Mouse (Mus musculus): ENCODE measurements around the gene Ccdc154. TPM values are rescaled to one million over a fixed set of nuclear protein-coding genes. Genes with fewer than 3 reads are reported as not detected.
"Not testable (repeated sequence)": the region's sequence is repeated elsewhere in the genome, so short reads cannot be mapped to it uniquely, and the experiment has no call there.

Ccdc154 gene
- polyA plus RNA-seq (2016; fragmentation: Nextera tagmentation; extraction: Ambion mirVana), result not detected in 2 replicates

DNA sequence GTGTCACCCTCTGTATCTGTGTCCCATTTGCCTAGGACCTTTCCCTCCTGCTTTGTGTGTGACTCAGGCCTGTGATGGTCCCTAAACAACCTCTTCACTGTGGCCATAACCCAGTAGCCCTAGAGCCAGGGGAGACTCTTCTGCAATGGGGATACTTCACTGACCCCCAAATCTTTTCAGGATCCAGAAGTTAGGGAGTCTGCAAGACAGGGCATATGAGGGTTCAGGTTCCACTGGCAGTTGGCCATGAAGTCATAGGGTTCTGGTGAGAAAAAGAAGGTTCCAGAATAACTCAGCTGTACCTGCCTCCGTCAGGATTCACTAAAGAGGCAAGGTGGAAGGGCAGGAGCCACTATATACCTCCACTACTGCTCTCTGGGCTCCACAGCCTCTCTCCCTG, at the start of gene Ccdc154:
TSS of gene Ccdc154 (plus strand) at position 301 of the 400 bp plus-strand sequence.
- Histone ChIP-seq H3K4me3 (no peak within 1 kb of the TSS), H3K36me3 (peaks cover 45% of the 10 kb centered on the region), H3K9me3 (no peaks in the 10 kb centered on the region), H3K27ac (no peak within 1 kb of the TSS), H3K4me1 (replicated peaks) (no peaks in the 10 kb centered on the region), H3K27me3 (ENCODE audit: insufficient read depth, poor library complexity, severe bottlenecking) (no peaks in the 10 kb centered on the region)
- DNase-seq (ENCODE audit: low spot score), result no peak
- WGBS, result 87% methylated on average over 1 of the region's 1 CpGs

DNA sequence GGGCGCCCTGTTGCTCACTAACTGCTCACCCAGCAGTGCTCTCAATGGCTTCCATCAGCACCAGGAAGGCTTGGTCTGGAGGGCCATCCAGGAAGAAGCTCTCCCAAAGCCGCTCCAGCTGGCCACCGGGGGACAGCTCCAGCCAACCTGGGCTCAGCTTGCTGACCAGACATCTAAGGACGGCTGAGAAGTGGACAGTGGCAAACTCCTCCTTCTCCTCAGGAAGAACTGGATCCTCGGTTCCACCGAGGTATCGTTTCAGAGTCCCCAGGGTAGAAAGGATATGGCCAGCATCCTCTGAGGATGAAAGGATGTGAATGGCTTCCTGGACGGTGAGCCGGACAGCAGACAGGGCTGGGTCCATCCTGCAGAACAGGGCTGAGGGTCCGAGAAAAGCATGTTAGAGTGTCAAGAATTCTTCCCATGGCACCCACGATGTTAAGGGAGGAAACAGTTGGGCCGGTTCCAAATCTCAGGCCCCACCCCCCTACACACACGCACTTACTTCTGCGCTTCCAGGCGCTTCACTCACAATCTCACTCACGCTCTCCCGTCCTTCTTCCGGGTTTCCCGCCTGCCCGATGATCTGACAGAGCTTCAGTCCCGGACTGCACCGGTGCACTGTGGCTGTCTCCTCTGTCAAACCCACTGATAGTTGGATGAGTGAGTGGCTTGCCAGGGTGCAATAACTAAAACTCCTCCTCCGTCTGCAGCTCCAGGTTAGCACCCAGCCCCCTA, 47.2 kb upstream of the Ccdc154 start:
- 14% methylated on average over 23 of the region's 23 CpGs for WGBS
- H3K27ac ChIP-seq, result peak overlapping the region; percentile 96
- no peaks in the 10 kb centered on the region for H3K9me3 ChIP-seq
- DNase-seq (ENCODE audit: low spot score), result no peak
- H3K36me3 ChIP-seq, result peaks cover 43% of the 10 kb centered on the region
- H3K4me1 ChIP-seq (replicated peaks), result peaks cover 20% of the 10 kb centered on the region
- H3K27me3 ChIP-seq (ENCODE audit: insufficient read depth, poor library complexity, severe bottlenecking), result no peaks in the 10 kb centered on the region
- H3K4me3 ChIP-seq, result peak overlapping the region; percentile 64

DNA sequence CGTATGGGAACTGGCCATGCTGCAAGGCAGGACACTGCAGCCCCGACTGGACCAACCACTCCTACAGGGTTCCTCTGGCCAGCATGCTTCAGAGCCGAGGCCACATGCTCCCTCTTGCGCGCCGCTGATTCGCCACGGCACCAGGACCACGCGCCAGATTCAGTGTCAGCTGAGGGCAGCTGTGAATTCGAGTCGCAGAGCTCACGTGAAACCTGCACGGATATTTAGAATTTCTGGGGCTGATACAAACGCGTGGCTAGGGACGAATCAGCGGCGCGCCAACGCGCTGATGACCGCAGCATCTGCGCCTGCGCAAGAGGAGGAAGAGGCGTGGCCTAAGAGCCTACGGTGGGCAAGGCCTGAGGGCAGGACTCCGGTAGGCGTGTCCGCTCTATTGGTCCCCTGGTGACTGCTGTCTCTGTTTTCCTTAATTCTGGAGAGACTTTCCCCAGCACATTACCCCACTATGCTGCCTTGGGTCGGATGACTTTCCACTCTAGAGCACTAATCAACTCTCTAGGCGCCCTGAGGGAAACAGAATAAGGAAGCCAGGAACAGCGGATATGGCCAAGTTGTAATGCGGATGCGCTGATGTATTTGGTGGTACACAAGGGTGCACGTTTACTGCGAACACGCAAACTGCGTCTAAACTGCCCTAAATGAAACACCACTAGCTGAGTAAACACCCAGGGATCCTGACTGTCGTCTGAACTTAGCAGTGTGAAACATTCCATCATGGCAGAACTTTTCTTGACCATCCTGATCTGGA, 46.4 kb upstream of the Ccdc154 start, which contains the start of gene Telo2:
TSS of gene Telo2 (minus strand) at position 304 of the 769 bp plus-strand sequence.
- no peaks in the 10 kb centered on the region for H3K9me3 ChIP-seq
- peak within 1 kb of the TSS; percentile 96 for H3K27ac ChIP-seq
- DNase-seq (ENCODE audit: low spot score), result peak; percentile 92
- no peaks in the 10 kb centered on the region for H3K27me3 ChIP-seq (ENCODE audit: insufficient read depth, poor library complexity, severe bottlenecking)
- H3K4me3 ChIP-seq, result peak within 1 kb of the TSS; percentile 64
- H3K4me1 ChIP-seq (replicated peaks), result peaks cover 20% of the 10 kb centered on the region
- peaks cover 36% of the 10 kb centered on the region for H3K36me3 ChIP-seq
- 6% methylated on average over 40 of the region's 40 CpGs for WGBS

DNA sequence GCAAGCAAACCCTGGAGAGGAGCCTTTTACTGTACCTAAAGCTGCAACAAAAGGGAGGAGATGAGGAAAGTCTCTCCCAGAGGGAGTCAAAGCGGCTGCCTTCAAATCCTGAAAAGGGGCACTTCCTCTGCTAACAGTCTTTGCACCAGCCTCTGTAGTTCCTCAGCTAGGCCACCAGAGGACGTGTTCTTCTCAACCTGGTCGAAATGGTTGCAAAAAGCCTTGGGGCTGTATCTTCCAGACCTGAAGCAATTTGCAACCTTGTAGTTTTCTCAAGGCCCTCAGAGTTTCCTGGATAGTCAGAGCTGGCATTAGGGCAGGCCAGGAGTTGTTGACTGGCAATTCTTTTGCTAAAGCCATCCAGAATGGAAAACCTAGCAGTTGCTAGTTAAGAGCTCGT, 45.0 kb upstream of the Ccdc154 start:
- Histone ChIP-seq H3K4me1 (replicated peaks) (peaks cover 20% of the 10 kb centered on the region), H3K27me3 (ENCODE audit: insufficient read depth, poor library complexity, severe bottlenecking) (no peaks in the 10 kb centered on the region; the same call in 1 of the 2 replicates), H3K27ac (no peak overlapping the region), H3K36me3 (peaks cover 22% of the 10 kb centered on the region), H3K9me3 (no peaks in the 10 kb centered on the region), H3K4me3 (no peak overlapping the region)
- WGBS, result 32% methylated on average over 4 of the region's 4 CpGs
- DNase-seq (ENCODE audit: low spot score), result no peak

DNA sequence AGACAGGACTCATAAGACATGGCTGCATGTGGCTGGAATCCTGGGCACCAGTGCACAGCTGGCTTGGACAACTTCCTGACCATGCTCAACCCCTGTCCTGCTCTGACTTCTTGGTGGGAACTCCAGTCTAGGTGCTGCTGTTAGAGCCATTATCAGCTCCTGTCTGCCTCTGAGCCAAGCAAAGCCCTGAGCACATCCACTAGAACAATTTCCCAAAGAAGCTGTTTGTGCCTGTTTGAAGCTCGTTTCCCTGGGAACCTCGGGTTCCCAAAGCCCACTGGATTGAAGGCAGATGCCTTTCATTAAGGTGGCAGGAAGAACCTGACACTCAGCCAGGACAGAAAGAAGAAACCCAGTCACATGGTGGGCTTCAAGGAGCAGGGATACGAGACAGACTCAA, 41.9 kb upstream of the Ccdc154 start, which contains the start of gene Ptx4:
TSS of gene Ptx4 (plus strand) at position 355 of the 400 bp plus-strand sequence.
- 46% methylated on average over 3 of the region's 3 CpGs for WGBS
- DNase-seq (ENCODE audit: low spot score), result no peak
- no peaks in the 10 kb centered on the region for H3K9me3 ChIP-seq

DNA sequence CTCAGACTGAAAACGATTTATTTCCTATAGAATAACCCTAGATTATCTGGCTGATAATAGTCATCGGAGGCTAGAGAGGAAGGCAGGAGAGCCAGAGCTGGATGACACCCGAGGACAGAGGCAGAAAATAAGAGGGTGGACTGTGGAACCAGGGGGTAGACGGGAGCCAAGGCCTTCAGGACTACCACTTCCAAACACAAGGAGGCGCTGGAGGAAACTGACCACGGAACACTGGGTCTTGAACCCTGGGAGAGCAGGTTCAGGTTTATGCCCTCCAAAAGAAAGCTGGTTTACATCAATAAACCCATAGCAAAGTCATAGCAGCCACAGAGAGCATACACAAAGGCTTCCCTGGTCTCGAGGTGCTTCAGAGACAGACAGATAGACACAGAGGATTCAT, 38.3 kb upstream of the Ccdc154 start:
- DNase-seq (ENCODE audit: low spot score), result peak; percentile 15
- WGBS, result 28% methylated on average over 7 of the region's 7 CpGs
- no peaks in the 10 kb centered on the region for H3K9me3 ChIP-seq
- no peaks in the 10 kb centered on the region for H3K36me3 ChIP-seq
- no peaks in the 10 kb centered on the region; the same call in 1 of the 2 replicates for H3K27me3 ChIP-seq (ENCODE audit: insufficient read depth, poor library complexity, severe bottlenecking)
- no peak overlapping the region for H3K4me3 ChIP-seq
- H3K27ac ChIP-seq, result no peak overlapping the region
- no peaks in the 10 kb centered on the region for H3K4me1 ChIP-seq (replicated peaks)

More for the DNA sequence above, 41.9 kb upstream of the Ccdc154 start, which contains the start of gene Ptx4:
- no peaks in the 10 kb centered on the region; the same call in 1 of the 2 replicates for H3K27me3 ChIP-seq (ENCODE audit: insufficient read depth, poor library complexity, severe bottlenecking)
- H3K36me3 ChIP-seq, result no peaks in the 10 kb centered on the region
- peaks cover 7% of the 10 kb centered on the region; the same call in 1 of the 2 replicates for H3K4me1 ChIP-seq (replicated peaks)
- no peak within 1 kb of the TSS for H3K4me3 ChIP-seq
- H3K27ac ChIP-seq, result no peak within 1 kb of the TSS

DNA sequence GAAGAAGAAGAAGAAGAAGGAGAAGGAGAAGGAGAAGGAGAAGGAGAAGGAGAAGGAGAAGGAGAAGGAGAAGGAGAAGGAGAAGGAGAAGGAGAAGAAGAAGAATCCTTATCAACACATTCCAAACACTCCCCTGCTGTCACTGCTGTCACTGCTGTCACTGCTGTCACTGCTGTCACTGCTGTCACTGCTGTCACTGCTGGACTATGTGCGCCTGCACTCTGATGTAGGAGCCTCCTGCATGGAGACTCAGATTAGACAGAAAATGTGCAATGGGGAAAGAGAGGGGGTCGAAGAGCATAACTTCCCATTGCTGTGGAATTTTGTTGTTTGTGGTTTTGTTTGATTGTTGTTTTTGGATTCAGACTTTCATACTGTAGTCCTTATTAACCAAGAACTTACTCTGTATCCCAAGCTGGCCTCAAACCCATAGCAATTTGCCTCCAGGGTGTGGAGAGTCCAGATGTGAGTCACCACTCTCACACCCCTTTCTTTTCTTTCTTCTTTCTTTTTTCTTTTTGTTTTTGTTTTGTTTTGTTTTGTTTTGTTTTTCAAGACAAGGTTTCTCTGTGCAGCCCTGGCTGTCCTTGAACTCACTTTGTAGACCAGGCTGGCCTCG, 36.7 kb upstream of the Ccdc154 start:
- 76% methylated on average over 3 of the region's 3 CpGs for WGBS
- H3K9me3 ChIP-seq; H3K4me3 ChIP-seq; DNase-seq (ENCODE audit: low spot score); H3K4me1 ChIP-seq (replicated peaks); H3K27ac ChIP-seq; H3K36me3 ChIP-seq; H3K27me3 ChIP-seq (ENCODE audit: insufficient read depth, poor library complexity, severe bottlenecking): not testable (repeated sequence)

DNA sequence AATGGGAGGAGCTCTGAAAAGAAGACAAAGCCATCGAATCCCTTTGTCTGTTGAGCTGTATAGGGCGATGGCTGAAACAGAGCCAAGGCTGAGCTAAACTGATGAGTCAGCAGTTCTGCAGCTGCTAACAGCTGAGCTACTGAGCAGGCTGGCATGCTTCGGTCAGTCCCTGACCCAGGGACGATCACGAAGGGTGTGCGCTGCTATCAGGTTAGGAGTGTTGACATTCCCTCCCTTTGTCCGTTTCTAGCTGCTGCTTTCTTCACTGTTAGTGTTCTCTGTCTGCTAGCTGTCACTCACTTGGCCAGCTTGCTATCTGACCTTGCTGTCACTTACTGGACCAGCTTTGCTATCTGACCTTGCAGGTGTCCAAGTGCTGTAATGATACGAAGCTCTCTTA, 35.2 kb upstream of the Ccdc154 start:
- no peak for DNase-seq (ENCODE audit: low spot score)

DNA sequence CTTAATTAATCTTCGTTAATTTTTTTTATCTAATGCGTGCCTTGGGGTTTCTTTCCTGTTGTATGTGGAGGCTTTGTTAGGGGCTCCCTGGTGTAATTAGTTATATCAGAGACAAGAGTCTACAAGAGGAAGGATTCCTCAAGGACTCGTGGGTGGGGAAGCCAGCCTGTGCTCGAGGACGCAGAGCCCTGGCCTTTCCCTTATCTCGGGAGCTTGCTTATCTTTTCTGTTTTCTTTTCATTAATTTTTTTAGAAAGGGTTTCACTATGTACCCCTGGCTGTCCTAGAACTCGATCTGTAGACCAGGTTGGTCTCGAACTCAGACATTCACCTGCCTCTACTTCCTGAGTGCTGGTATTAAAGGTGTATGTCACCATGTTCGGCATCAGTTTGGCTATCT, 34.6 kb upstream of the Ccdc154 start:
- no peaks in the 10 kb centered on the region for H3K36me3 ChIP-seq
- no peak overlapping the region for H3K4me3 ChIP-seq
- no peaks in the 10 kb centered on the region for H3K9me3 ChIP-seq
- H3K27me3 ChIP-seq (ENCODE audit: insufficient read depth, poor library complexity, severe bottlenecking), result no peaks in the 10 kb centered on the region
- H3K4me1 ChIP-seq (replicated peaks), result no peaks in the 10 kb centered on the region
- WGBS, result 80% methylated on average over 9 of the region's 9 CpGs
- DNase-seq (ENCODE audit: low spot score), result no peak
- no peak overlapping the region for H3K27ac ChIP-seq

More for the DNA sequence above, 35.2 kb upstream of the Ccdc154 start:
- Histone ChIP-seq H3K9me3 (no peaks in the 10 kb centered on the region), H3K36me3 (no peaks in the 10 kb centered on the region), H3K27me3 (ENCODE audit: insufficient read depth, poor library complexity, severe bottlenecking) (no peaks in the 10 kb centered on the region), H3K4me1 (replicated peaks) (no peaks in the 10 kb centered on the region), H3K4me3 (no peak overlapping the region), H3K27ac (peak overlapping the region; percentile 0; the same call in 1 of the 2 replicates)
- WGBS, result 61% methylated on average over 8 of the region's 8 CpGs

DNA sequence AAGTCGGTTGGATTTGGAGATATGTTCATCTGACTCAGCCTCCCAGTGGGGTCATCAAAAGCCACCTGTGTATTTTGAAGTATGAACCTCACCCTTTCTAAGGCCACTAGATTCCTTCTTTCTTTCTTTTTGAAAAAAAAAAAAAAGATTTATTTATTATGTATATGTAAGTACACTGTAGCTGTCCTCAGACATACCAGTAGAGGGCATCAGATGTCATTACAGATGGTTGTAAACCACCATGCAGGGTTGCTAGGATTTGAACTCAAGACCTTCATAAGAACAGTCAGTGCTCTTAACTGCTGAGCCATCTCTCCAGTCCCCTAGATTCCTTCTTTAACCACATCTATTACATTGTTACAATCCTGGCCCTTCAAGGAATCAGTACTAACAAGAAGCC, 32.2 kb upstream of the Ccdc154 start:
- WGBS, result 90% methylated on average over 1 of the region's 1 CpGs
- DNase-seq (ENCODE audit: low spot score), result no peak

DNA sequence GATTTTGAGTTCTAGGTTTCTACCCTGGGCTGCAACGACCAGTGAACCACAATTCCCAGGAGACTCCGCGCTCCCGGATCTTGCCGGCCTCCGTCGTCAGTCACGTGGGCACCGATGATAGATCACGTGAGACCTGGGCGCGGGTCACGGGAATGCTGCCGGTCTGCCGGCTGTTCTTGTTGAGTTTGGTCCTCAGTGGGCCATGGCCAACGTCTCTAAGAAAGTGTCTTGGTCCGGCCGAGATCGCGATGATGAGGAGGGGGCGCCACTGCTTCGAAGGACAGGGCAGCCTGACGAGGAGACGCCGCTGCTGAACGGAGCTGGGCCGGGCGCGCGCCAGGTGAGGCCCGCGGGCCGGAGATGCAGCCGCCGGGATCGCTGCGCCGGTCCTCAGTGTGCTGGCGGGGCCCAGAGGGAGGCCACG, 29.0 kb upstream of the Ccdc154 start, which contains the start of gene Clcn7:
TSS of gene Clcn7 (plus strand) at position 117 of the 424 bp plus-strand sequence.
- H3K36me3 ChIP-seq, result peaks cover 13% of the 10 kb centered on the region
- under 1% methylated on average over 40 of the region's 40 CpGs for WGBS
- peak within 1 kb of the TSS; percentile 88 for H3K27ac ChIP-seq
- no peaks in the 10 kb centered on the region for H3K27me3 ChIP-seq (ENCODE audit: insufficient read depth, poor library complexity, severe bottlenecking)
- DNase-seq (ENCODE audit: low spot score), result peak; percentile 92
- no peaks in the 10 kb centered on the region for H3K9me3 ChIP-seq
- H3K4me3 ChIP-seq, result peak within 1 kb of the TSS; percentile 93
- H3K4me1 ChIP-seq (replicated peaks), result peaks cover 12% of the 10 kb centered on the region

More for the DNA sequence above, 32.2 kb upstream of the Ccdc154 start:
- Histone ChIP-seq H3K9me3 (no peaks in the 10 kb centered on the region), H3K27me3 (ENCODE audit: insufficient read depth, poor library complexity, severe bottlenecking) (no peaks in the 10 kb centered on the region), H3K36me3 (no peaks in the 10 kb centered on the region), H3K4me3 (no peak overlapping the region), H3K27ac (no peak overlapping the region), H3K4me1 (replicated peaks) (peaks cover 12% of the 10 kb centered on the region)

DNA sequence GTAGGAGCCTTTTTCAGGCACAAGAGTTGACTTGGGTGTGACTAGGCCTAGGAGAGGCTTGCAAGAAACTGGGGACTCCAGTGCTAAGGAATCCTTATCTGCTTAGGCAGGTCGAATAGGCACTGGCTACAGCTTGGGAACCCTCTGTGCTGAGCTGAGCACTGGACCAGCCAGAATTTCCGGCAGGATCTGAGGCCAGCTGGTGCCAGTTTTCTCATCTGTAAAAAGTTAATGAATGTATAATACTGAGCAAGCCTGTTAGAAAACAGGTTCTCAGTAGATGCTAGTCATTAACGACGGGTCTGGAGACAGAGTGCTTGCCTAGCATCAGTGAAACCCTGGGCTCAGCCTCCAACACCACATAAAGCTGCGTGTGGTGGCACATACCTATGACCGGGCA, 26.6 kb upstream of the Ccdc154 start:
- Histone ChIP-seq H3K36me3 (peaks cover 19% of the 10 kb centered on the region), H3K27me3 (ENCODE audit: insufficient read depth, poor library complexity, severe bottlenecking) (no peaks in the 10 kb centered on the region), H3K9me3 (no peaks in the 10 kb centered on the region), H3K4me1 (replicated peaks) (peaks cover 12% of the 10 kb centered on the region), H3K27ac (no peak overlapping the region), H3K4me3 (no peak overlapping the region)
- 86% methylated on average over 6 of the region's 6 CpGs for WGBS
- DNase-seq (ENCODE audit: low spot score), result no peak

Measured in hindbrain, embryonic 10.5 days (tissue).